Mouse (Mus musculus) megakaryocyte, embryonic 14.5 days (primary cell): ENCODE results near the gene Magi2.

ENCODE experiments used
- FLI1 ChIP-seq: IDR thresholded peaks from 2 replicates; pipeline ENCODE4 v1.6.1; 2012; ENCODE audit warnings: low read length, inconsistent platforms, mixed read lengths
- GATA1 ChIP-seq: IDR thresholded peaks from 3 replicates; pipeline ENCODE4 v1.6.1; 2012; ENCODE audit warnings: mixed read lengths, low read length, inconsistent platforms, borderline replicate concordance

- TF ChIP-seq GATA1 (no peak), FLI1 (no peak)
Measured at GRCm38 (mm10) chr5:20646947-20647346, 1420.1 kb downstream of the Magi2 start.
